Mouse (Mus musculus) layer of hippocampus, adult 9-10 months (tissue): ENCODE measurements around the gene Nectin4.

Experiments
- DNase-seq: peaks from one replicate; pipeline ENCODE4 v3.0.0; 2022; ENCODE audit warnings: low spot score

Nectin4 gene

DNA sequence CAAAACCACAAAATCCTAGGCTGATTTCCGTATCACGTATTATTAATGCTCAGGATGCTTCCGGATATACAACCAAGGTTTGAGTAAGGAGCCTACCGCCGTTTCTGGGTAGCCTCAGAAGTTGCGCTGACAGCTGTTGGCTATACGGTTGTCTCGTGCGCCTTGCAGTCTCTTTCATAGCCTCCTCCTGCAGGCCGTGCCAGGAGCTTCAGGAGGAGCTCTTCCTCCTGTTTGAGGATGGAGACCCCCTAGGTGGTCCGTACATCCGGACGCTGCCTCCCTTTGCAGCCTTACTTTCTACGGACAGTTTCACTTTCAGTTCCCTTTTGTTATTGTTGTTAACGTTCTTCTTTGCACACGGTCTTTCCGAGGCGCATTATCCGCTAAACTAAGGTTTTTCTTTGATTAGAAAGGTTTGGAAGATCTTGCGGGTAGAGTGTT lies 42.1 kb downstream of the Nectin4 start:
- no peak for DNase-seq

DNA sequence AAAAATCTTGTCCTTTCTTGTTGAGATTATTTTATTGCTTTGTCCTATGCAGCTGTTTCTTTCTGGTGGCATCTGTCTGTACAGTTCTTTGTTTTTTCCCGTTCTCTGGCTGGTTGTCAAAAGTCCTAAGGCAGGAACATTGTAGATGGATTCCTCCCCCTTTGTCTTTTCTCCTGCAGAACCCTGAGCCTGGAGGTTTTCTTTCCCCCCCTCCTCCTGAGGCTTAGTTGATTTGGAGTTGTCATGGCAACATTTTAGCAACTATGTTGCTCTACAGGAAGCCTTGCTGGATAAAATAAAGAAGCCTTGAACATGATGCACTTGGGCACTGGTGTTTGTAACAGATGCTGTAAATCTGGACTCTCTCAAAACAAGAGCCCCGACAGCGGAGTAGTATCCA lies 42.5 kb downstream of the Nectin4 start:
- DNase-seq: no peak

DNA sequence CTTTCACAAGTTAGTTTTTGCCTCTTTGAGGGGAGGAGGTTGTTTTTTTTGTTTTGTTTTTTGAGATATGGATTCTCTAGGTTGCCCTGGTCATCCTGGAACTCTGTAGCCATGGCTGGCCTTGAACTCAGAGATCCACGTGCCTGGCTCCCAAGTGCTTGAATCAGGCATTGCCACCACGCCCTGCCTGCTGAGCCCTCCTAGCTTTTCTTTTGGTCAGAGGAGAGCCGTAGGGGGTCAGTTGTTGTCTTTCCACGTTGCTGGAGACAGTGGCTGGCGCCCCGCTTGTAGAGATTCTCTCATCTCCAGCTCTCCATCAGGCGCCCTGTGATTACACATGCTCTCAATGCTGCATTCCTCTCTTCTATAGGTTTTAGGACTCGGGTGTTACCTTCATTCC lies 43.7 kb downstream of the Nectin4 start:
- DNase-seq: no peak

DNA sequence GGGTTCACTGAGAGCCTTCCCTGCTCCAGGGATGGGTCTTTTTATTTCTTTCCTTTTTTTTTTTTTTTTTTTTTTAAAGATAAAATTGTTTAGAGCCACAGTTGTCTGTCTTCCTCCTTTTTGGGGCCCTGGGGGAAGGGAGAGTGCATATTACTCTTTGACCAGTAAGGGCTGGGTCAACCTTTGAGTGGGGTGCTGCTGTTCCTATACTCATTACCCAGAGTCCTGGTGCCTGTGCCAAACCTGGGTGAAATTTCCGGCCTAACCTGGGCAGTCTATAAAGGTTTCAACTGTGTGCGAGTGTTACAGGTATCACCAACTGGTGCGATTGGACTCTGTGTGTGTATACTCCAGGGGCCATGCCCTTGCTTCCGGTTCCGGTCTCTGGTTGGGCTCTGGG lies 48.8 kb downstream of the Nectin4 start, which contains the start of gene Tstd1:
Gene Tstd1, plus strand, starts transcription at position 213 of the 400 bp plus-strand sequence.
- DNase-seq: no peak

DNA sequence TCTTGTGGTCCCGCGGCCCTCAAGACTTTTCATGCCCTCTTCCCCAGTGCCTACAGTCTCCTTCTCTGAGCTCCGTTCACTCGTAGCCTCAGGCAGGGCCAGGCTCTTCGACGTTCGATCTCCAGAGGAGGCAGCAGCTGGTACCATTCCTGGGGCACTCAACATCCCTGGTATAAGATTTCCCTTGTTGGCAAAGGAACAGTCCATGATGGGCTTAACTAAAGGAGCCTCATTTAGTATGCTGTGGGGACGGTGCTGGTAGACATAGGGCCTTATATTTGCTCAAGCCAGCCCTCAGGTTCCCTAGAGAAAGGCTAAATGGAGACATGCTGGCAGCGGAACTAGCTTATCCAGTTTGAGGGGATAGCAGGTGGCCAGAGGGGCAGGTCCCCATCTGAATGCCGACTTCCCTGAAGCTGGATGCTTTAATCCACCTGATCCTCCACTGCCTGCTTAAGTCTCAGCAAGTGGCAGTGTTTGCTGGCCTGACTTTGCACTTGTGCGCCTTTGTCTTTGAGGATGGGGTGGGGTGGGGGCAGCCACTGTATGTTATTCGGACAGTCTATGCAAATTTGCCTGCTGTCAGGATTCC lies 49.5 kb downstream of the Nectin4 start:
- no peak for DNase-seq

DNA sequence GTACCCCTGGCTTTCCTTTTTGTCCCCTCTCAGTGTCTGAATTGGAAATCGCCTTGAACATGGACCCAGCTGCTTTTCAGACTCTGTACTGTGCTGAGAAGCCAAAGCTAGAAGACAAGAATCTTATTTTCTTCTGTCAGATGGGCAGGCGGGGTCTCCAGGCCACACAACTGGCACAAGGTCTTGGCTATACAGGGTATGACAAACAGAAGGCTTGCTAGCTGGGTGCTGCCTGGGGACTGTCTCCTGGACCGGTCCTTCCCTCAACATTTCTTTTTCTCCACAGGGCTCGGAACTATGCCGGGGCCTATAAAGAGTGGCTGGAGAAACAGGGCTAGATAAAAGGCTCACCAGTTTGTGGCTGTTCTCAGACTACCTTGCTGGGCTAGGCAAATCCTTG lies 50.0 kb downstream of the Nectin4 start:
- DNase-seq: no peak

DNA sequence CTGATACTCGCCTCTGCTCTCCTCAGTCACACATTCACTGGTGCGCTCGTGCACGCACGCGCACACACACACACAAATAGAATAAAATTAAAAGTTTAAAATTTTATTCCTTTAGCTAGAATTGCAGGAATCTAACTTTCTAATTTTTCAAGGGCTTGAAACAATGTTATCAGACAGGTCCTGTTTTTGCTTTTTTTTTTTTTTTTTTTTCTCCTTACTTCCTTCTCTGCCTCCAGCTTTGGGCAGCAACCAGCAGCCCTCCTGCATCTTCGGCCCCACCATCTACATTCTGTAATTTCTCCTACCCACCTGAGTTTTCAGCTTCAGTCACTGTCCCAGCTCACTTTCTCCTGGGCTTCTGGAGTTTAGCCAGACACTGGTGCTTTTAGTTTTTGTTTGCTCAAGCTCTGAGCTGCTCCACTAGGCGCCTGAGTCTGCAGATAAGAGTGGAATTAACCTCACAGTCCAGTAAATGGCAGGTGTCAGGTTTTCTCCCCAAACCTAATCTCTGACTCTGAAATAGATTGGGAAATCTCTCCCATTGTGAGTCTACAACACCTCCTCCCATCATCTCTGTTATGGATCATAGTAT lies 52.7 kb downstream of the Nectin4 start:
- DNase-seq: no peak

DNA sequence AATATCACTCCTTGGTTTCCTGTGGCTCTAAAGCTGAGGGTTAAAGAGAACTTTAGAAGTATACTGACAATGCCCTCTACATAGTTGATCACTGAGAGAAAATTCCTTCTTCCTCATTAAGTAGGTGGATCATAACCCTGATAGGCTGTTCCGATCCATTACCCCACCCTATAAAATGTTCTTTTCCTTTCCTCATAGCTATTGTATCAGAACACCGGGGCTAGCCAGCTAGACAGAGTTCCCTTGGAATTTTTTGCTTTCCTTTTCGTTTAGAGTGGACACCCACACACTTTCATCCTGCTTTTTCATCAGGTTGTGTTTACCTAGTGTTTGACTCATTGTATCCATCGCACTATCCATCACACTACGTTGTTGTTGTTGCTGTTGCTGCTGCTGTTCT lies 54.7 kb downstream of the Nectin4 start:
- DNase-seq: no peak

DNA sequence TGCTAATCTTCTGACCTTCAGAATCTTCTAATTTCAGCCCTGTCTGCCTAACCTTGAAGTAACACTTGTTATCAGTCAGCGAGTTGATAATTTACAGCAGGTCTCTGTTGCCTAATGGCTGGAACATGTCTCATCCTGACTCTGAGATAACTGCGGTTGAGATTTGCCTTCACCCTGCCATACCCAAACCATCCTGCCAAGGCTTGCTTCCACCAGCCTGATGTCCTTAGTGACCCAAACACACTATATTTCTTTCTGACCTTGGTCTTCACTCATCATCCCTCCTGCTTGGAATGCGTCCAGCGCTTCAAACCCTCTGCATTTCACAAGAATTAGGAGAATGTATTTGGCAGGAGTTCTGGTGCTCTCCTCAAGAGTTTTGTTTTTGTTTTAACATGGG lies 55.2 kb downstream of the Nectin4 start:
- DNase-seq: no peak

DNA sequence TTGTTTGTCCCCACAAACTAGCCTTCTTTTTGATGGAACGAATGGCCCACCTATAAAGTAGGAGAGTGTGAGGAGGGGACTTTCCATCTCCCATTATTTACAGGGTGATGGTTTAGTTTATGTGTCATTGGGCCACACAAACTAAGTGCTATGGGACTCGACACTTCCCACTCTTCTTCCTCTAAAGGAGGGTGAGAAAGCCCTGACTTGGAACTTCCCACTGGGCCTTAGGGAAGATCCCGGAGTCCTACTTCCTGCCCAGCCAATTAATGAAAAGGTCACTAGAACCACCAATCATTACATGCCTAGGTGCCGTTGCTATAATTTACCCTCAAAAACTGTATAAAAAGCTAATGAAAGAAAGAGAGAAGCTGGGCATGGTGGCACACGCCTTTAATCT lies 62.3 kb downstream of the Nectin4 start:
- DNase-seq: no peak

DNA sequence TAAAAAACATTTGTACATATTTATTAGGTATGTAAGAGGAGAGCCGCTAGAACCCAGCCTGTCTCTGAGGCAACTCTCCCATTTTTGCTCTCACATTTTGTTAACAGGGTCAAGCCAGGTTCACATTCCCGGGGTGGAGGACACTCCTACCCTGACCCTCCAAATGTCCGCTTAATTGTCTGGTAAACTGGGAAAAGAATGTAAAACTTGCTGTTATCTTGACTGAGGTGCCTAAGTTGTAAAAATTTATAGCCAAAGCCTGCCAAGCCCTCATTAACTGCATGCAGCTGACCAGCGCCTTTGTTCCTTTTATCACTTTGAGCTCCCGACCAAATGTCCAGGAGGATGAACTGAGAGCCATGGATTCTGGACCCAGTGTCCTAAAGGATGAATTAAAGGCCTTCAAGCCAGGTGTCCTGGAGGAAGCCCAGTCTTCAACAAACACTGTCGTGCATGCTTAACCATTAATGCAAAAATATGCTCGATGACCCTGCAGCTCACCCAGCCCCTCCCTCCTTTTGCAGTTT lies 65.5 kb downstream of the Nectin4 start:
- DNase-seq: no peak

DNA sequence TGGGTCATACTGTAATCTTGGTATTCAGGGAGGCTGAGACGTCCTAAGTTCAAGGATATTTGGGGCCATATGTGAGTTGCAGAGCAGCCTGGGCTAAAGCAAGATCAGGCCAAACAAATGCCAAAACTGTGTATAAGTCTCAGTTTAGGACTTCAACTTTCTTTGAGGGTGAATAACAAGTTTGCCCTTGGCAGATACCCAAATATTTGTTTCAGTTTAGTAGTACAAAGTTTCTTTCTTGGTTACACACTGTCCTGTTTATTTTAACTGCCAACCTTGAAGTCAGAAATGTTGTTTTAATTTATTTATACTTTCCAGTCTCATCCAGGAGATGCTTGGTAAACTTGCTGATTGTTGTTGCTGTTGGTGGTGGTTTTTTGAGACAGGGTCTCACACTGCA lies 66.1 kb downstream of the Nectin4 start:
- DNase-seq: no peak

DNA sequence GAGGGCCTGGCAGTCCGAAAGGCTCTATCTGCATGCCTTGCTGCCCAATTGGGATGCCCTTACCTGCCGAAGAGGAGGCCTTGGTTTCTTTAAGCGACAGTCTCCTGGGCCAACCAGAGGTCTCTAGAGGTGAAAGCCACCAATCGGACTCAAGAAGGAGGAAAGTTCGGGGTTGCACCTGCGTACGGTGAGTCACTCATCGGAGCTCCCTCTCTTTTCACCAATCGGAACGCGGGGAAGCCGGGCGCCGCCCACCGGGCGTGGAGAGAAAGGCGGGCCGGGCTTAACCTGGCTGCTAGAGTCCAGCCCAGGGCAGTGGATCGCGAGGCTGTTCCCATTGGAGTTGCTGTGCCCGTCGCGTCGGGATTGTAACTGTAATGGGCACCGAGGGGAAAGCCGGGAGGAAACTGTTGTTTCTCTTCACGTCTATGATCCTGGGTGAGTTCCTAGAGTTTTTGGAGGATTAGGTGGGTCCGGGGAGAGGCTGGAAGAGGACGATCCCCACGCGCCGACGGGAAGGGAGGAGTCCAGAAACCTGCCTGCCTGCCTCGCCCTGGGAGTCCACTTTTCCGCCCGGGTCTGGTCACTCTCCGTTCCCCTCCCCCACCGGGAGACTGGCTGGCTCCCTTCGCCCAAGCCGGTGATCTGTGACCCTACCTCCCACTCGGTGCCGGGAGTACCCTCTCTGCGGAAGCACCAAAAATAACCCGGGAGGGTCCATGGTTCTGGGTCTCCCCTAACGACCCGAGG lies 67.5 kb downstream of the Nectin4 start, which contains the start of gene F11r:
Gene F11r, plus strand, starts transcription at position 272 of the 750 bp plus-strand sequence.
- no peak for DNase-seq
